Mouse (Mus musculus) midbrain, embryonic 16.5 days (tissue): Measurements from ENCODE around the gene Gabrr2. TPM values are rescaled to one million over a fixed set of nuclear protein-coding genes. Genes with fewer than 3 reads are reported as not detected.
"Not testable (repeated sequence)": the region's sequence is repeated elsewhere in the genome, so short reads cannot be mapped to it uniquely, and the experiment has no call there.

Experiments used
- ATAC-seq: fragments of 200-750 bp; cut with Nextera tagmentation; 2 replicates; pipeline ENCODE4 v1.8.0; 2017; ENCODE audit warnings: moderate TSS enrichment
- H3K27ac ChIP-seq: fragments of 300-500 bp; sonication (generic); 2 replicates; pipeline ENCODE4 v1.5.1; 2014; ENCODE audit warnings: mild to moderate bottlenecking, low read length, mixed read lengths
- H3K27me3 ChIP-seq: fragments of 300-500 bp; sonication (generic); 2 replicates; pipeline ENCODE4 v1.6.1; 2014; ENCODE audit warnings: low read depth, low read length, mixed read lengths; ENCODE audit not compliant: control insufficient read depth, insufficient read depth
- H3K36me3 ChIP-seq: fragments of 300-500 bp; sonication (generic); 2 replicates; pipeline ENCODE4 v1.6.1; 2014; ENCODE audit warnings: mild to moderate bottlenecking, low read length, moderate library complexity, mixed read lengths; ENCODE audit not compliant: control insufficient read depth, insufficient read depth
- H3K4me1 ChIP-seq: fragments of 300-500 bp; sonication (generic); 2 replicates; pipeline ENCODE4 v1.6.1; 2014; ENCODE audit warnings: mild to moderate bottlenecking, low read length, mixed read lengths; ENCODE audit not compliant: control insufficient read depth, insufficient read depth
- H3K4me2 ChIP-seq: fragments of 300-500 bp; sonication (generic); 2 replicates; pipeline ENCODE4 v1.6.1; 2014; ENCODE audit warnings: mild to moderate bottlenecking, low read length, mixed read lengths
- H3K4me3 ChIP-seq: fragments of 300-500 bp; sonication (generic); 2 replicates; pipeline ENCODE4 v1.5.1; 2014; ENCODE audit warnings: low read depth, mild to moderate bottlenecking, low read length, moderate library complexity, mixed read lengths
- H3K9ac ChIP-seq: fragments of 300-500 bp; sonication (generic); 2 replicates; pipeline ENCODE4 v1.6.1; 2014; ENCODE audit warnings: low read depth, low read length, mixed read lengths
- H3K9me3 ChIP-seq: fragments of 300-500 bp; sonication (generic); replicated peaks from 2 replicates; pipeline ENCODE4 v1.6.1; 2014; ENCODE audit warnings: mild to moderate bottlenecking, low read length, mixed read lengths; ENCODE audit not compliant: control insufficient read depth, poor library complexity, severe bottlenecking
- WGBS: fragments of 180-500 bp; shearing (Covaris S2); extraction: QIAGEN DNeasy Blood & Tissue Kit; methylation state at CpG from one replicate; pipeline ENCODE4 v1.1.7; 2014; 5-methylcytosine and 5-hydroxymethylcytosine counted together
- polyA plus RNA-seq: library from polyadenylated mRNA; unstranded; fragments of >200 nt; fragmentation: Nextera tagmentation; extraction: Ambion mirVana; gene quantifications from 2 replicates; pipeline ENCODE4 v1.2.1, GENCODE M21; 2015

The Gabrr2 gene
- polyA plus RNA-seq, 1 experiment from 2014 or later = 0.34 TPM

GRCm38 (mm10) chr4:33119118-33119517 is 56.3 kb downstream of the Gabrr2 start:
- not testable (repeated sequence) for ATAC-seq, H3K27me3 ChIP-seq
- WGBS = 0% methylated on average over 3 of the region's 3 CpGs

GRCm38 (mm10) chr4:33124493-33124892 is 61.7 kb downstream of the Gabrr2 start:
- H3K4me2 ChIP-seq = no peak overlapping the region
- H3K9ac ChIP-seq = no peak overlapping the region
- no peak overlapping the region for H3K27ac ChIP-seq
- H3K36me3 ChIP-seq = no peaks in the 10 kb centered on the region
- ATAC-seq = no peak
- no peak overlapping the region for H3K4me3 ChIP-seq
- H3K27me3 ChIP-seq = no peaks in the 10 kb centered on the region
- no peaks in the 10 kb centered on the region for H3K4me1 ChIP-seq
- H3K9me3 ChIP-seq = no peaks in the 10 kb centered on the region
- 83% methylated on average over 6 of the region's 6 CpGs for WGBS

More at GRCm38 (mm10) chr4:33119118-33119517, 56.3 kb downstream of the Gabrr2 start:
- not testable (repeated sequence) for H3K27ac ChIP-seq, H3K4me3 ChIP-seq, H3K36me3 ChIP-seq, H3K9ac ChIP-seq, H3K9me3 ChIP-seq, H3K4me1 ChIP-seq, H3K4me2 ChIP-seq

- Histone ChIP-seq H3K4me3 (no peak overlapping the region), H3K36me3 (no peaks in the 10 kb centered on the region), H3K27ac (no peak overlapping the region), H3K9me3 (no peaks in the 10 kb centered on the region), H3K4me1 (no peaks in the 10 kb centered on the region), H3K27me3 (no peaks in the 10 kb centered on the region), H3K9ac (no peak overlapping the region), H3K4me2 (no peak overlapping the region)
- ATAC-seq = no peak
- 58% methylated on average over 10 of the region's 10 CpGs for WGBS
These were observed 62.7 kb downstream of the Gabrr2 start for GRCm38 (mm10) chr4:33125409-33126084.

GRCm38 (mm10) chr4:33132221-33132620 is 69.4 kb downstream of the Gabrr2 start, which contains the start of gene Gabrr1:
Gene Gabrr1 (plus strand): TSS chr4:33132521.
- Histone ChIP-seq H3K36me3 (no peaks in the 10 kb centered on the region), H3K9ac (no peak within 1 kb of the TSS), H3K4me2 (no peak within 1 kb of the TSS), H3K9me3 (no peaks in the 10 kb centered on the region), H3K27me3 (no peaks in the 10 kb centered on the region), H3K4me3 (no peak within 1 kb of the TSS), H3K27ac (no peak within 1 kb of the TSS), H3K4me1 (no peaks in the 10 kb centered on the region)
- WGBS = 63% methylated on average over 11 of the region's 11 CpGs
- ATAC-seq = no peak

Other genes with a start within 250 kb of the Gabrr2 start
- gene Ankrd6, start 112.2 kb upstream of the Gabrr2 start, polyA plus RNA-seq = 35.7 and 37.9 TPM in 2 replicates
- gene Rragd, start 80.0 kb upstream of the Gabrr2 start, polyA plus RNA-seq = 38.3 and 39.4 TPM in 2 replicates
- 63.2 and 66.4 TPM in 2 replicates for gene Ube2j1, start 31.6 kb upstream of the Gabrr2 start, polyA plus RNA-seq
- 0.67 and 0.82 TPM in 2 replicates for gene Gabrr1, start 69.5 kb downstream of the Gabrr2 start, polyA plus RNA-seq
- gene Pm20d2, start 126.7 kb downstream of the Gabrr2 start, polyA plus RNA-seq = 1.9 and 2.0 TPM in 2 replicates
- 73.3 and 82.4 TPM in 2 replicates for gene Srsf12, start 146.0 kb downstream of the Gabrr2 start, polyA plus RNA-seq
- 48.7 and 53.2 TPM in 2 replicates for gene Pnrc1, start 227.2 kb downstream of the Gabrr2 start, polyA plus RNA-seq
- 22.9 and 27.8 TPM in 2 replicates for gene Rngtt, start 247.3 kb downstream of the Gabrr2 start, polyA plus RNA-seq